Mouse (Mus musculus): Measurements from ENCODE around the gene Lrrc15. TPM values are rescaled to one million over a fixed set of nuclear protein-coding genes. Genes with fewer than 3 reads are reported as not detected.

Gene Lrrc15
- polyA plus RNA-seq, 1 experiment from 2014 or later, result 1.1 TPM

Other genes starting within 250 kb of the Lrrc15 start
- gene Hes1, start 218.9 kb downstream of the Lrrc15 start, polyA plus RNA-seq (2014; fragmentation: Nextera tagmentation; extraction: Ambion mirVana), result 68.7 and 82.2 TPM in 2 replicates
- not detected in 2 replicates for gene Cpn2, start 15.8 kb downstream of the Lrrc15 start, polyA plus RNA-seq (2014; fragmentation: Nextera tagmentation; extraction: Ambion mirVana)
- gene Gp5, start 27.5 kb upstream of the Lrrc15 start, polyA plus RNA-seq (2014; fragmentation: Nextera tagmentation; extraction: Ambion mirVana), result 0.55 and 0.64 TPM in 2 replicates
- 13.5 and 20.2 TPM in 2 replicates for gene Atp13a3, start 122.7 kb upstream of the Lrrc15 start, polyA plus RNA-seq (2014; fragmentation: Nextera tagmentation; extraction: Ambion mirVana)

Data from kidney, embryonic 14.5 days (tissue).